Mouse (Mus musculus) bone marrow, adult 2 months (tissue): ENCODE results near the gene Yif1a.
"Not testable (repeated sequence)": the region's sequence is repeated elsewhere in the genome, so short reads cannot be mapped to it uniquely, and the experiment has no call there.

Source experiments
- CTCF ChIP-seq: fragments of 200-500 bp; IDR thresholded peaks from 2 replicates; pipeline ENCODE4 v1.5.1; 2011; ENCODE audit warnings: low read length, control low read depth; ENCODE audit not compliant: control insufficient read depth, insufficient read depth
- POLR2A ChIP-seq: fragments of 200-500 bp; IDR thresholded peaks from 2 replicates; pipeline ENCODE4 v1.6.1; 2011; ENCODE audit warnings: low read depth, mild to moderate bottlenecking, control low read depth, low read length, borderline replicate concordance; ENCODE audit not compliant: control insufficient read depth

- not testable (repeated sequence) for TF ChIP-seq CTCF, POLR2A
These were observed 1.8 kb upstream of the Yif1a start for GRCm38 (mm10) chr19:5086533-5086932.
